Mouse (Mus musculus): ENCODE data around the gene Fam160a1. TPM values are rescaled to one million over a fixed set of nuclear protein-coding genes. Genes with fewer than 3 reads are reported as not detected.

Gene Fam160a1
- 1 to 10 TPM; 3.6 to 5.2 TPM for total RNA-seq (2021)

GRCm38 (mm10) chr3:85817191-85817590, at the start of gene Fam160a1:
Fam160a1 (minus strand) TSS chr3:85817291.
- no peak for DNase-seq (ENCODE audit: low spot score in 2 of 2)
- intact Hi-C loops (cut with DNase I) = no loop called here

- intact Hi-C loops (cut with DNase I) = no loop called here
- DNase-seq (ENCODE audit: low spot score in 2 of 2) = no peak
Observed at GRCm38 (mm10) chr3:85863996-85864395, 46.9 kb upstream of the Fam160a1 start.

- intact Hi-C loops (cut with DNase I) = no loop called here
- no peak for DNase-seq (ENCODE audit: low spot score in 2 of 2)
Observed at GRCm38 (mm10) chr3:85862886-85863285, 45.8 kb upstream of the Fam160a1 start.

- intact Hi-C loops (cut with DNase I) = no loop called here
Observed at GRCm38 (mm10) chr3:85860996-85861395, 43.9 kb upstream of the Fam160a1 start.

GRCm38 (mm10) chr3:85859311-85859710, 42.2 kb upstream of the Fam160a1 start:
- intact Hi-C loops (cut with DNase I) = no loop called here
- DNase-seq (ENCODE audit: low spot score in 2 of 2) = no peak

More at GRCm38 (mm10) chr3:85860996-85861395, 43.9 kb upstream of the Fam160a1 start:
- DNase-seq (ENCODE audit: low spot score in 2 of 2) = no peak

- intact Hi-C loops (cut with DNase I) = no loop called here
- DNase-seq (ENCODE audit: low spot score in 2 of 2) = peak in 1 of 2 experiments; percentile 9
Observed at GRCm38 (mm10) chr3:85858140-85859135, 41.3 kb upstream of the Fam160a1 start.

- intact Hi-C loops (cut with DNase I) = no loop called here
- no peak for DNase-seq (ENCODE audit: low spot score in 2 of 2)
Observed at GRCm38 (mm10) chr3:85857083-85857482, 40.0 kb upstream of the Fam160a1 start.

- intact Hi-C loops (cut with DNase I) = no loop called here
Observed at GRCm38 (mm10) chr3:85855947-85856346, 38.9 kb upstream of the Fam160a1 start.

GRCm38 (mm10) chr3:85855043-85855442, 38.0 kb upstream of the Fam160a1 start:
- intact Hi-C loops (cut with DNase I) = no loop called here
- DNase-seq (ENCODE audit: low spot score in 2 of 2) = no peak

More at GRCm38 (mm10) chr3:85855947-85856346, 38.9 kb upstream of the Fam160a1 start:
- DNase-seq (ENCODE audit: low spot score in 2 of 2) = no peak

GRCm38 (mm10) chr3:85854143-85854542, 37.1 kb upstream of the Fam160a1 start:
- intact Hi-C loops (cut with DNase I) = no loop called here
- DNase-seq (ENCODE audit: low spot score in 2 of 2) = no peak

GRCm38 (mm10) chr3:85853715-85854114, 36.6 kb upstream of the Fam160a1 start:
- intact Hi-C loops (cut with DNase I) = no loop called here
- no peak for DNase-seq (ENCODE audit: low spot score in 2 of 2)

- intact Hi-C loops (cut with DNase I) = no loop called here
Observed at GRCm38 (mm10) chr3:85850079-85850478, 33.0 kb upstream of the Fam160a1 start.

GRCm38 (mm10) chr3:85846316-85846715, 29.2 kb upstream of the Fam160a1 start:
- DNase-seq (ENCODE audit: low spot score in 2 of 2) = no peak

More at GRCm38 (mm10) chr3:85850079-85850478, 33.0 kb upstream of the Fam160a1 start:
- DNase-seq (ENCODE audit: low spot score in 2 of 2) = no peak

GRCm38 (mm10) chr3:85845341-85845740, 28.2 kb upstream of the Fam160a1 start:
- intact Hi-C loops (cut with DNase I) = no loop called here
- no peak for DNase-seq (ENCODE audit: low spot score in 2 of 2)

More at GRCm38 (mm10) chr3:85846316-85846715, 29.2 kb upstream of the Fam160a1 start:
- intact Hi-C loops (cut with DNase I) = no loop called here

- no peak for DNase-seq (ENCODE audit: low spot score in 2 of 2)
- intact Hi-C loops (cut with DNase I) = no loop called here
Observed at GRCm38 (mm10) chr3:85842881-85843218, 25.8 kb upstream of the Fam160a1 start.

GRCm38 (mm10) chr3:85842177-85842880, 25.2 kb upstream of the Fam160a1 start:
- intact Hi-C loops (cut with DNase I) = no loop called here
- no peak for DNase-seq (ENCODE audit: low spot score in 2 of 2)

- intact Hi-C loops (cut with DNase I) = no loop called here
- no peak for DNase-seq (ENCODE audit: low spot score in 2 of 2)
Observed at GRCm38 (mm10) chr3:85841454-85842176, 24.5 kb upstream of the Fam160a1 start.

- intact Hi-C loops (cut with DNase I) = no loop called here
- DNase-seq (ENCODE audit: low spot score in 2 of 2) = no peak
Observed at GRCm38 (mm10) chr3:85833627-85834026, 16.5 kb upstream of the Fam160a1 start.

GRCm38 (mm10) chr3:85832490-85833155, 15.5 kb upstream of the Fam160a1 start:
- intact Hi-C loops (cut with DNase I) = no loop called here
- DNase-seq (ENCODE audit: low spot score in 2 of 2) = no peak

Measured in left cerebral cortex, postnatal 25 days (tissue).